Mouse (Mus musculus): Measurements from ENCODE around the gene Phex.

DNA sequence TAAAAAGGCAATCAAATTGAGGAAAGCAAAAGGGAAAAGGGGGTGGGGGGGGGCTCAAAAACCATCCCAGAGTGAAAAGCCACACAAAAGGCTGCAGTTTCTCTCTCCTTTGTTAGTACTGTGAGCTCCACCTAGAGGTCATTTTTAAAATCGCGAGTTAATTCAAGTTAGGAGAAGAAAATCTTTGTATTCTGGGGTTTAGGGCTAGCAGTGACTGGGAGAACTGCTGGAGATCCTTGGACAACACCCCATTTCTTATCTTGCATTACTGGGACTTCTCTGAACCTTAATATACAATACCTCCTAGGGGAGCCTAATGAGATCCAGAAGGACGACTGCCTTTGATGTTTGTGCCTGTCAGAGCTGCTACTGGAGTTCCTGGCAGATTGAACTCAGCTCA, 107.7 kb downstream of the Phex start:
- TF ChIP-seq CTCF (IDR thresholded peaks at IDR 0.05; ENCODE audit: low read depth, low read length) (no peak), POLR2A (IDR thresholded peaks at IDR 0.05; ENCODE audit: borderline replicate concordance, low read depth, low read length) (no peak)

Data from bone marrow macrophage, adult 2 months (primary cell).